Mouse (Mus musculus) lung, embryonic 15.5 days (tissue): ENCODE results near the gene Gpr18. TPM values are rescaled to one million over a fixed set of nuclear protein-coding genes. Genes with fewer than 3 reads are reported as not detected.

Experiments used
- ATAC-seq: fragments of 200-750 bp; cut with Nextera tagmentation; 2 replicates; pipeline ENCODE4 v1.8.0; 2017; ENCODE audit warnings: moderate number of reproducible peaks, borderline replicate concordance; ENCODE audit not compliant: low FRiP score, low TSS enrichment; ENCODE audit errors: extremely low read depth
- H3K27ac ChIP-seq: fragments of 300-500 bp; sonication (generic); 2 replicates; pipeline ENCODE4 v1.5.1; 2015; ENCODE audit warnings: moderate library complexity, mild to moderate bottlenecking, inconsistent platforms
- H3K27me3 ChIP-seq: fragments of 300-500 bp; sonication (generic); 2 replicates; pipeline ENCODE4 v1.6.1; 2015; ENCODE audit warnings: inconsistent platforms
- H3K36me3 ChIP-seq: fragments of 300-500 bp; sonication (generic); 2 replicates; pipeline ENCODE4 v1.6.1; 2015; ENCODE audit warnings: inconsistent platforms
- H3K4me1 ChIP-seq: fragments of 300-500 bp; sonication (generic); 2 replicates; pipeline ENCODE4 v1.6.1; 2015; ENCODE audit warnings: inconsistent platforms
- H3K4me2 ChIP-seq: fragments of 300-500 bp; sonication (generic); 2 replicates; pipeline ENCODE4 v1.6.1; 2015; ENCODE audit warnings: inconsistent platforms, mild to moderate bottlenecking, moderate library complexity
- H3K4me3 ChIP-seq: fragments of 300-500 bp; sonication (generic); 2 replicates; pipeline ENCODE4 v1.5.1; 2015; ENCODE audit warnings: mild to moderate bottlenecking, inconsistent platforms
- H3K9ac ChIP-seq: fragments of 300-500 bp; sonication (generic); 2 replicates; pipeline ENCODE4 v1.6.1; 2015; ENCODE audit warnings: inconsistent platforms
- H3K9me3 ChIP-seq: fragments of 300-500 bp; sonication (generic); 2 replicates; pipeline ENCODE4 v1.6.1; 2016; ENCODE audit warnings: inconsistent platforms
- WGBS: fragments of 180-500 bp; shearing (Covaris S2); methylation state at CpG from one replicate; pipeline ENCODE4 v1.1.7; 2015; 5-methylcytosine and 5-hydroxymethylcytosine counted together
- polyA plus RNA-seq: library from polyadenylated mRNA; unstranded; fragments of >200 nt; fragmentation: Nextera tagmentation; extraction: Ambion mirVana; gene quantifications from 2 replicates; pipeline ENCODE4 v1.2.1, GENCODE M21; 2015

Gpr18 gene
- polyA plus RNA-seq = 0.10 and 0.55 TPM in 2 replicates

- no peak for ATAC-seq
- no peaks in the 10 kb centered on the region for H3K27me3 ChIP-seq
- no peak within 1 kb of the TSS for H3K27ac ChIP-seq
- H3K4me2 ChIP-seq = no peak within 1 kb of the TSS
- peaks cover 7% of the 10 kb centered on the region for H3K4me1 ChIP-seq
- H3K9ac ChIP-seq = no peak within 1 kb of the TSS
- peaks cover 10% of the 10 kb centered on the region; the same call in 1 of the 2 replicates for H3K36me3 ChIP-seq
- WGBS = 72% methylated on average over 8 of the region's 8 CpGs
- no peak within 1 kb of the TSS for H3K4me3 ChIP-seq
- no peaks in the 10 kb centered on the region for H3K9me3 ChIP-seq
Measured at GRCm38 (mm10) chr14:121915621-121916020, at the start of gene Gpr18. Gpr18 (minus strand) TSS chr14:121915781.

- 0 out of 2 replicates have a peak within 1 kb of the TSS, but pooled peaks have one; percentile 6 for H3K4me3 ChIP-seq
- WGBS = 26% methylated on average over 6 of the region's 6 CpGs
- ATAC-seq = no peak
- H3K27me3 ChIP-seq = no peaks in the 10 kb centered on the region
- H3K36me3 ChIP-seq = no peaks in the 10 kb centered on the region
- H3K4me1 ChIP-seq = peaks cover 26% of the 10 kb centered on the region
- no peaks in the 10 kb centered on the region for H3K9me3 ChIP-seq
- H3K27ac ChIP-seq = peak within 1 kb of the TSS; percentile 24; the same call in 1 of the 2 replicates
- H3K4me2 ChIP-seq = peak within 1 kb of the TSS; percentile 42
- H3K9ac ChIP-seq = no peak within 1 kb of the TSS
Measured at GRCm38 (mm10) chr14:121964990-121965389, 49.4 kb upstream of the Gpr18 start, which contains the start of gene Gpr183. Gpr183 (minus strand) TSS chr14:121965195.

GRCm38 (mm10) chr14:121963942-121964335, 48.4 kb upstream of the Gpr18 start:
- WGBS = 24% methylated on average over 4 of the region's 4 CpGs

GRCm38 (mm10) chr14:121963251-121963941, 47.8 kb upstream of the Gpr18 start:
- H3K9ac ChIP-seq = no peak overlapping the region
- peaks cover 26% of the 10 kb centered on the region for H3K4me1 ChIP-seq
- H3K27me3 ChIP-seq = no peaks in the 10 kb centered on the region
- 0 out of 2 replicates have a peak, but pooled peaks have one; percentile 37 for ATAC-seq
- H3K4me2 ChIP-seq = peak overlapping the region; percentile 42
- 0 out of 2 replicates have a peak overlapping the region, but pooled peaks have one; percentile 6 for H3K4me3 ChIP-seq
- 0 out of 2 replicates have a peak overlapping the region, but pooled peaks have one; percentile 49 for H3K27ac ChIP-seq
- no peaks in the 10 kb centered on the region for H3K9me3 ChIP-seq
- H3K36me3 ChIP-seq = no peaks in the 10 kb centered on the region
- 49% methylated on average over 9 of the region's 9 CpGs for WGBS

More at GRCm38 (mm10) chr14:121963942-121964335, 48.4 kb upstream of the Gpr18 start:
- H3K4me3 ChIP-seq = 0 out of 2 replicates have a peak overlapping the region, but pooled peaks have one; percentile 6
- ATAC-seq = no peak
- peaks cover 26% of the 10 kb centered on the region for H3K4me1 ChIP-seq
- H3K27me3 ChIP-seq = no peaks in the 10 kb centered on the region
- H3K27ac ChIP-seq = peak overlapping the region; percentile 24; the same call in 1 of the 2 replicates
- no peaks in the 10 kb centered on the region for H3K9me3 ChIP-seq
- H3K9ac ChIP-seq = no peak overlapping the region
- peak overlapping the region; percentile 42 for H3K4me2 ChIP-seq
- H3K36me3 ChIP-seq = no peaks in the 10 kb centered on the region

- no peak overlapping the region for H3K9ac ChIP-seq
- no peak overlapping the region for H3K4me3 ChIP-seq
- 52% methylated on average over 14 of the region's 14 CpGs for WGBS
- peaks cover 26% of the 10 kb centered on the region for H3K4me1 ChIP-seq
- no peaks in the 10 kb centered on the region for H3K9me3 ChIP-seq
- H3K4me2 ChIP-seq = 0 out of 2 replicates have a peak overlapping the region, but pooled peaks have one; percentile 11
- no peaks in the 10 kb centered on the region for H3K27me3 ChIP-seq
- peak overlapping the region; percentile 49 for H3K27ac ChIP-seq
- H3K36me3 ChIP-seq = no peaks in the 10 kb centered on the region
- ATAC-seq = 0 out of 2 replicates have a peak, but pooled peaks have one; percentile 19
Measured at GRCm38 (mm10) chr14:121962128-121962890, 46.7 kb upstream of the Gpr18 start.

DNA sequence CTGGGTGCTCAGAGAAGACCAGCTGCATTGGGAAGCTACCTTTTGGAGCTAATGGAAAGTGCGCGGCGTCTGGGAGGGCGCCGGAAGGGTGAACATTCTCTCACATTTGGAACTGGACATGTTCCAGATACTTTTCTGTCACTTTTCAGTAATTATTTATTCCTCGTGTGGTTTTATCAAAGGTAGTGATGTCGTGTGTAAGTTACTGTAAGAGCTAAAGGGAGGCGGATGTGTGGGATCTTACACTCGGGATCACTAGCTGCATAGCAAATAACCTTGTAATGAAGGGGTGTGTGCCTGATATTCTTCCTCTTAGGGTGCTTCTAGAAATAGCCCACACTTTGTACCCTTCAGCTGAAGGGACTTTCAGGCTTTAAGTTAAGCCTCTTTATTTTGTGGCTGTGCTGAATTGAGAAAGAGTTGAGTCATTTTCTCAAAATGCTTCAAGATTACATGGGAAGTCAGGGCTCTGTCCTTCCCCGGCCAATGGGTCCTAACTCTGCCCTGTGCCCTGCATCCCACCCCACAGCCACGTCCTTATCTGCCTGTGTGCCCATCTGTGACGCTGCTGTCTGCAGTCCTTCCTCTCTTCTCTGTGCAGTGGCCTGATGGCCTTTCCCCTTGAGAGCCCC, 46.0 kb upstream of the Gpr18 start:
- H3K4me1 ChIP-seq = peaks cover 22% of the 10 kb centered on the region
- WGBS = 60% methylated on average over 12 of the region's 12 CpGs
- peak; percentile 29; the same call in 1 of the 2 replicates for ATAC-seq
- H3K36me3 ChIP-seq = no peaks in the 10 kb centered on the region
- no peak overlapping the region for H3K4me3 ChIP-seq
- H3K9me3 ChIP-seq = no peaks in the 10 kb centered on the region
- no peak overlapping the region for H3K9ac ChIP-seq
- no peaks in the 10 kb centered on the region for H3K27me3 ChIP-seq
- peak overlapping the region; percentile 49 for H3K27ac ChIP-seq
- 0 out of 2 replicates have a peak overlapping the region, but pooled peaks have one; percentile 11 for H3K4me2 ChIP-seq

DNA sequence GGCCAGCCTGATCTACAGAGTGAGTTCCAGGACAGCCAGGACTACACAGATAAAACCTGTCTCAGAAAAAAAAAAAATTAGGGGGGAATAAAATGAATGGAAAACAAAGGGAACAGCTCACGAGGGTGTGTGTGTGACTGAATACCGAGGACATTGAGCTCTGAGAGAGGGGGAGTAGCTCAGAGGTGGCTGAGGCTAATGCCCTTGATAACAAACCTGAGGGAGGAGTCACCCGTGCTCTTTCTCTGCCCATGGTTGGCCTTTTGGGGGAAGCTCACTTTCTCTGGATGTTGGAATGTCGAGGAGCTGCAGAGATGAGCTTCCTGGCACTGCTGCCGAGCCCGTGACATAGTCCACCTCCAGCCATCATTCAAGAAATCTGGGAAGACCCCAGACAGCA, 45.4 kb upstream of the Gpr18 start:
- peaks cover 22% of the 10 kb centered on the region for H3K4me1 ChIP-seq
- ATAC-seq = no peak
- no peak overlapping the region for H3K4me2 ChIP-seq
- 25% methylated on average over 6 of the region's 6 CpGs for WGBS
- no peaks in the 10 kb centered on the region for H3K27me3 ChIP-seq
- no peaks in the 10 kb centered on the region for H3K9me3 ChIP-seq
- H3K4me3 ChIP-seq = no peak overlapping the region
- no peaks in the 10 kb centered on the region for H3K36me3 ChIP-seq
- no peak overlapping the region for H3K9ac ChIP-seq
- H3K27ac ChIP-seq = no peak overlapping the region

DNA sequence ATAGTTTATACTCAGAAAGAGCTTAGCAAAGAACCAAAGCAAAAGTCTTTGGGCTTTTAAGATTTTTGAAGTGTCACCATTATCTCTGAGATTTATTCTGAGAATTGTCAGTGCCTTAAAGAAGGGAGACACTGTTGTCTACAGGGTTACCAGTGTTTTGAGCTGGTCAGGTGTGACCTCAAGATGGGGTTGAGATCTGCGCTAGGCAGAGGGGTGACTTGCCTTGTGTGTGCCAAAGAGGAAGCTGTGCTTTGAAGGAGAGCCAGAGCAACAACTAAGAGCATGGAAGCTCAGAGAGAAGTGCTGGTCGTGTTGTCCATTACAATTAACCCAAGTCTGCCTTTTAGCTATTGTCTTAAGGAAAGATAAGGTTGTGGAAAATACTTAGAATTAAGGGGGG, 45.0 kb upstream of the Gpr18 start:
- ATAC-seq = no peak
- Histone ChIP-seq H3K4me2 (no peak overlapping the region), H3K4me3 (no peak overlapping the region), H3K27me3 (no peaks in the 10 kb centered on the region), H3K9ac (no peak overlapping the region), H3K9me3 (no peaks in the 10 kb centered on the region), H3K36me3 (no peaks in the 10 kb centered on the region), H3K4me1 (peaks cover 22% of the 10 kb centered on the region), H3K27ac (no peak overlapping the region)
- WGBS = 67% methylated on average over 2 of the region's 2 CpGs

DNA sequence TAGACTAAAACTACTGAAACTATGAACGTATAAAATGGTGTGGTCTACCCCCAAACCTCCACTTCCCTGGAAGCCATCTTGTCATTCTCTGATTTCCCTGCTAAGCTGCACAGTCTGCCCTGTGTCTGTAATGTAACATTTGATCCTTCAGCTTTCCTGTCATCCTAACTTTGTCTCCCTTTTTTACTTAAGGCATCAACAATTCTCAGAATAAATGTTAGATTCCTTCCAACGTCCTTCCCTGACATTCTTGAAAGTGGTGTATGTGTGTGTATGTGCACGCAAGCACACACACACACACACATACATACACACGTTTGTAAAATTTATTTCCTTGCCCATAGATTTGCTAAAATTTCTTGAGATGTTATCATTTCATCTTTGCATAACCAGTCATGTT, 44.5 kb upstream of the Gpr18 start:
- Histone ChIP-seq H3K4me3 (no peak overlapping the region), H3K9ac (no peak overlapping the region), H3K36me3 (no peaks in the 10 kb centered on the region), H3K4me1 (peaks cover 22% of the 10 kb centered on the region), H3K27ac (no peak overlapping the region), H3K27me3 (no peaks in the 10 kb centered on the region), H3K4me2 (no peak overlapping the region), H3K9me3 (no peaks in the 10 kb centered on the region)
- 67% methylated on average over 4 of the region's 4 CpGs for WGBS
- no peak for ATAC-seq

GRCm38 (mm10) chr14:121959538-121959980, 44.0 kb upstream of the Gpr18 start:
- H3K4me1 ChIP-seq = peaks cover 22% of the 10 kb centered on the region
- no peak overlapping the region for H3K4me3 ChIP-seq
- ATAC-seq = no peak
- H3K36me3 ChIP-seq = no peaks in the 10 kb centered on the region
- H3K27me3 ChIP-seq = no peaks in the 10 kb centered on the region
- WGBS = 90% methylated on average over 3 of the region's 3 CpGs
- H3K9ac ChIP-seq = no peak overlapping the region
- no peak overlapping the region for H3K4me2 ChIP-seq
- H3K9me3 ChIP-seq = no peaks in the 10 kb centered on the region
- H3K27ac ChIP-seq = no peak overlapping the region

GRCm38 (mm10) chr14:121958751-121959537, 43.4 kb upstream of the Gpr18 start:
- 66% methylated on average over 10 of the region's 10 CpGs for WGBS
- no peaks in the 10 kb centered on the region for H3K36me3 ChIP-seq
- H3K4me1 ChIP-seq = peaks cover 21% of the 10 kb centered on the region
- H3K27ac ChIP-seq = no peak overlapping the region
- no peak overlapping the region for H3K9ac ChIP-seq
- no peak overlapping the region for H3K4me2 ChIP-seq
- H3K9me3 ChIP-seq = no peaks in the 10 kb centered on the region
- H3K4me3 ChIP-seq = no peak overlapping the region
- no peak for ATAC-seq
- no peaks in the 10 kb centered on the region for H3K27me3 ChIP-seq
